Mouse (Mus musculus) 3134 (cell line): ENCODE measurements around the gene Adap1.
A peak's percentile ranks its signal among the peaks of the same experiment; 100 is the strongest.

Experiments
- DNase-seq: peaks from one replicate; pipeline ENCODE4 v3.0.0-alpha.2; 2011; ENCODE audit warnings: low spot score; ENCODE audit not compliant: insufficient read length; ENCODE audit errors: extremely low read depth

The Adap1 gene

GRCm38 (mm10) chr5:139253301-139253741 is 72.1 kb downstream of the Adap1 start:
- no peak for DNase-seq

GRCm38 (mm10) chr5:139252910-139253245 is 72.5 kb downstream of the Adap1 start:
- DNase-seq: no peak

DNA sequence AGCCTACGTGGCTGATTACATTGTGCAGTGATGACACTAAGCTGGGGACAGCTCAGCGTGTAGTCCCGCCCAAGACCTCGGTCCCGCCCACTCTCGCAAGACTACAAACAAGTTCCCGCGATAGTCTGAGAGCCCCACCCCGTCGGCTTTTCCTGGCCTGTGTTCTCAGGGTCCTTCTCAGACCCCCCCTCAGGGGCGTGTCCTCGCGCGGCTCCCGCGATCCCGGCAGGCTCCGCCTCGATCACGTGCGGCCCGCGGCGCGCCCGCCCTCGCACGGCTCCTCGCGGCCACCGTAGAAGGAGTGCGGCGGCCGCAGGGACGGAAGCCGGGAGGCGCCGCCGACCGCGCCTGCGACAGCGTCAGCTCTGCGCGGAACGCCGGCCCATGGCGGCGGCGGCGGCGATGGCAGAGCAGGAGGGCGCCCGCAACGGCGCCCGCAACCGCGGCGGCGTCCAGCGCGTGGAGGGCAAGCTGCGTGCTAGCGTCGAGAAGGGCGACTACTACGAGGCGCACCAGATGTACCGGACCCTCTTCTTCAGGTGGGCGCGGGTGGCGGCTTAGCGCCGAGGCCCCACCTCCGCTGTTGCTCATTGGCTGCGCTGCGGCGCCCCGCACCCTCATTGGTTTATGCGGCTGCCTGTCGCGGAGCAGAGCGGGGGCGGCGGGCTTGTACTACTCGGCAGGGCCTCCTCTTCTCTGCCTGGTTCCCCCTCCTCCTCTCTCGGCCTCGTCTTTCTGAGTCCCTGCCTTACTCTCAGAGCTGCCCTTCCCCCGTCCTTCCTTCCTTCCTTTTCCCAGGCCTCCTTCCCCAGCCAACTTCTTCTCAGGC is 73.1 kb downstream of the Adap1 start, which contains the start of gene Get4:
Gene Get4, plus strand, starts transcription at position 244 of the 829 bp plus-strand sequence.
- peak; percentile 97 for DNase-seq

- DNase-seq: no peak
Observed at GRCm38 (mm10) chr5:139251736-139252080, 73.7 kb downstream of the Adap1 start.

- no peak for DNase-seq
Observed at GRCm38 (mm10) chr5:139251279-139251678, 74.1 kb downstream of the Adap1 start.

DNA sequence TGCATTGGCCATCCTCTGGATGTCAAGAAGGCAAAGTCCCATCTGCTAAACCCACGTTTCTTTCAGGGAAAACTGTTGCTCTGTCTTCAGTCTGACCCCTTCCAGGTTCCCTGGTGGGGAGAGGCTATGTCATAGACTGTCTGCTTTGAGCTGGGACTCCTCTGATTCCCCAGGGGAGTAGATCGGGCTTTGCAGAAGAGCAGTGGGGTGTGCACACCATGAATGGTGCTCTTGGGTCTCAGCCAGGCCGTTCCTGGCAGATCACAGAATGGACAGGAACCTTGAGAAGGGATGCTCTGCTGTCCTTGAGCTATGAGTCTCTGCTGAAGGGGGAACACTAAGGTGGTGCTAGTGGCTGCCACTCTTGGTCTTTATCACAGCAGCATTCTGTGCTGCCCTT is 76.6 kb downstream of the Adap1 start:
- DNase-seq: no peak

- no peak for DNase-seq
Observed at GRCm38 (mm10) chr5:139247767-139248166, 77.7 kb downstream of the Adap1 start.

DNA sequence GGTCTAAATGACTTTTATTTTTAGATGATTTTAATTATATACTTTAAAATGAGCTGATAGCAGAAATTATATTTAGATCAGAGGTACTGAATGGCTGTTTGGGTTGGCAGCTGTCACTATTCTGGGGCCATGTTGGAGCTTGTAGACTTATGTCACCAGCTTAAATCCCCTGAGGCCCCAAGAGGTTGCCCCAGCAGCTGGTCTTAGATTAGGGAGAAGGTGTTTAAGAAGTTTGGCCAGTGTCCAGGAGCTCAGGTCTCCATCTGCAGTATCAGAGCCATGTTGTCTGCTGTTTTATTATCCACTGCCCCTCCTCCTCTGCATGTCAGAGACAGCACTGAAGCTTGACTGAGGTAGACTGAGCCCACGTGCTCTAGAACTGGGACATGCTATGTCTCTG is 82.0 kb downstream of the Adap1 start:
- no peak for DNase-seq

DNA sequence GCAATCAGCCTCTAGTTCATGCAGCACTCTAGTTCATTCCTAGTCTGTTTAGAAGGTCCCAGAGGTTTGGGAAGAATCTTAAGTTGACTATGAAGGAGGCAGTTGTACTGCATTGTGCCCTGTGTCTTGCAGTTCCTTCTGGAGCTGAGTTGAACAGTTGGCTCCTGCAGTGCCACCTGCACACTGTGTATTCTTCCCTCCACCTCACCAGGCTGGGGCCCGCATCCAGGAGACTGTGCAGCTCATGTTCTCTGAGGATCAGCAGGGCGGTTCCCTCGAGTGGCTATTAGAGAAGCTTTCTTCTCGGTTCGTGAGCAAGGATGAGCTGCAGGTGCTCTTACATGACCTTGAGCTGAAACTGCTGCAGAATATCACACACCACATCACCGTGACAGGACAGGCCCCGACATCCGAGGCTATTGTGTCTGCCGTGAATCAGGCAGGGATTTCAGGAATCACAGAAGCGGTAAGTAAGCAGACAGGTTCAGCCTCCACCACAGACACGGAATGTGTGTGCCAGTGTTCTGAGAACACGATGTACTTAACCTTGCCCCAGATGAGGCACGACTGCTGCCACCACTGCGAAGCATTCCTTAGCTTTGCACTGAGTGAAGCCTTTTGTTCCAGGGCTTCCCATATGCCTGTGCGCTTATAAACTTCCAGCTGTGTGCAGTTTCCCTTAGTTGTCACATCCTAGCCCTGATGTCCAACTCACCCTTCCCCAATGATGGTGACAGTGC is 84.2 kb downstream of the Adap1 start:
- DNase-seq: no peak

- no peak for DNase-seq
Observed at GRCm38 (mm10) chr5:139237436-139237835, 88.0 kb downstream of the Adap1 start.

- DNase-seq: no peak
Observed at GRCm38 (mm10) chr5:139234423-139234822, 91.0 kb downstream of the Adap1 start.

GRCm38 (mm10) chr5:139232083-139232482 is 93.3 kb downstream of the Adap1 start:
- no peak for DNase-seq

- no peak for DNase-seq
Observed at GRCm38 (mm10) chr5:139229716-139230115, 95.7 kb downstream of the Adap1 start.

GRCm38 (mm10) chr5:139228318-139228717 is 97.1 kb downstream of the Adap1 start:
- DNase-seq: no peak

DNA sequence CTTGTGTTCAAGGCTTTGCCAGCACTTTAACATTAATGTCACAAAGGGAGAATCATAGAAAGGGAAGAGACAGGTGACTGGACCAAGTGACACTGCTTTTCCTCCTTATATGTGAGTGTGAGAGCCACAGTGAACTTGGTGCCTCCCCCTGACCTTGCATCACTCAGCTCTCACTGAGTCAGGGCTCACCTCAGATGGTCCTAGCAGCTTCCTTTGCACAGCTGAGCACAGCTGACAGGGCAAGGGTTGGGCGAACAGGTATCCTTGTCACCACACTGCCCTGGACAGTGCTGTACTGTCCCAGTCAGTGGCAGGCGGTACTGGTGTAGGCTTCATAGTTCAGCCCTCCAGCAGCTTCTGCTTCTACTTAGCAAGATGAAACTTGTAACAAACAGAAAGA is 97.8 kb downstream of the Adap1 start:
- DNase-seq: no peak

GRCm38 (mm10) chr5:139227236-139227635 is 98.2 kb downstream of the Adap1 start:
- DNase-seq: no peak

DNA sequence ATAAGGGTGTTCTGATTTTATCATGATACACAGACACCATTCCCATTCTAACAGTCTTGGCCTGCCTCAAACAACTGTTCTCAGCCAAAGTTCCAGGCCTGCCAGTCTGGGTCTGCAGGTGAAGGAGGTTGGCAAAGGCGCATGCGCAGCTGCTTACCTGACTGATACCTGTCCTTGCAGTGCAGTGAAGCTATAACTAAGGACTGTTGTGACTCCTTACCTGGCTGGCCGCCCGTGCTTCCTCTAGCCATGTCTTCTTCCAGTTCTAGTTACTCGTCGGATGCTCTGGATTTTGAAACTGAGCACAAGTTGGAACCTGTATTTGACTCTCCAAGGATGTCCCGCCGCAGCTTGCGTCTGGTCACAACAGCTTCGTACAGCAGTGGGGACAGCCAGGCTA is 102.1 kb downstream of the Adap1 start:
- DNase-seq: no peak
